Mouse (Mus musculus) MEL (cell line): Measurements from ENCODE around the gene Rps16. TPM values are rescaled to one million over a fixed set of nuclear protein-coding genes. Genes with fewer than 3 reads are reported as not detected.

Experiments used
- DNase-seq: peaks from one replicate; pipeline ENCODE4 v3.0.0; 2011; ENCODE audit warnings: low read depth, low spot score
- H3K27ac ChIP-seq: 2 replicates; pipeline ENCODE4 v1.5.1; 2012; ENCODE audit warnings: low read depth, mild to moderate bottlenecking, control low read depth, low read length, moderate library complexity; ENCODE audit not compliant: control insufficient read depth
- H3K27me3 ChIP-seq, 2 experiments: fragments of 150-350 bp in 1 of 2; sonication (generic) in 1 of 2; 2 replicates each; pipeline ENCODE4 v1.6.1; 2012; ENCODE audit warnings: low read length in 2 of 2, mild to moderate bottlenecking in 2 of 2, improper control_type of control experiment in 1 of 2, moderate library complexity in 1 of 2; ENCODE audit not compliant: insufficient read depth in 2 of 2, control insufficient read depth in 1 of 2
- H3K36me3 ChIP-seq, 2 experiments: 2 replicates each; pipeline ENCODE4 v1.6.1; 2012 to 2014; ENCODE audit warnings: low read length in 2 of 2, improper control_type of control experiment in 1 of 2, inconsistent platforms in 1 of 2, mild to moderate bottlenecking in 1 of 2; ENCODE audit not compliant: insufficient read depth in 2 of 2, control insufficient read depth in 1 of 2
- H3K4me1 ChIP-seq, 2 experiments: fragments of 150-350 bp in 1 of 2; sonication (generic) in 1 of 2; 2 replicates each; pipeline ENCODE4 v1.6.1; 2012; ENCODE audit warnings: low read length in 2 of 2, improper control_type of control experiment in 1 of 2, mild to moderate bottlenecking in 1 of 2; ENCODE audit not compliant: insufficient read depth in 2 of 2, control insufficient read depth in 1 of 2
- H3K4me3 ChIP-seq, 2 experiments: fragments of 150-350 bp in 1 of 2; sonication (generic) in 1 of 2; 2 replicates each; pipeline ENCODE4 v1.5.1; 2012; ENCODE audit warnings: low read depth in 2 of 2, low read length in 2 of 2, mild to moderate bottlenecking in 2 of 2, moderate library complexity in 2 of 2, control low read depth in 1 of 2, improper control_type of control experiment in 1 of 2; ENCODE audit not compliant: control insufficient read depth in 1 of 2, insufficient read depth in 1 of 2
- H3K79me2 ChIP-seq: 2 replicates; pipeline ENCODE4 v1.6.1; 2012; ENCODE audit warnings: mild to moderate bottlenecking, low read length, moderate library complexity; ENCODE audit not compliant: control insufficient read depth, poor library complexity, insufficient read depth
- H3K9ac ChIP-seq: 2 replicates; pipeline ENCODE4 v1.6.1; 2012; ENCODE audit warnings: low read depth, mild to moderate bottlenecking, control low read depth, low read length, moderate library complexity; ENCODE audit not compliant: control insufficient read depth, poor library complexity, severe bottlenecking
- H3K9me3 ChIP-seq: fragments of 150-350 bp; sonication (generic); replicated peaks from 2 replicates; pipeline ENCODE4 v1.6.1; 2012; ENCODE audit warnings: mild to moderate bottlenecking, low read length, improper control_type of control experiment, moderate library complexity; ENCODE audit not compliant: insufficient read depth
- BHLHE40 ChIP-seq: IDR thresholded peaks from 2 replicates; pipeline ENCODE4 v1.6.1; 2012; ENCODE audit warnings: low read depth, mild to moderate bottlenecking, inconsistent platforms, low read length, improper control_type of control experiment, borderline replicate concordance
- CHD2 ChIP-seq: IDR thresholded peaks from 2 replicates; pipeline ENCODE4 v1.6.1; 2011; ENCODE audit warnings: low read length, improper control_type of control experiment
- ELF1 ChIP-seq: IDR thresholded peaks from 2 replicates; pipeline ENCODE4 v1.6.1; 2014; ENCODE audit warnings: low read depth, mild to moderate bottlenecking, inconsistent platforms, low read length, improper control_type of control experiment, moderate library complexity
- ETS1 ChIP-seq: IDR thresholded peaks from 2 replicates; pipeline ENCODE4 v1.6.1; 2012; ENCODE audit warnings: low read depth, mild to moderate bottlenecking, inconsistent platforms, low read length, improper control_type of control experiment, moderate library complexity
- HCFC1 ChIP-seq: IDR thresholded peaks from 2 replicates; pipeline ENCODE4 v1.6.1; 2012; ENCODE audit warnings: low read depth, mild to moderate bottlenecking, inconsistent platforms, low read length, improper control_type of control experiment, moderate library complexity
- KAT2A ChIP-seq: conservative IDR thresholded peaks from 2 replicates; pipeline ENCODE4 v1.6.1; 2012; ENCODE audit warnings: low read depth, low read length, improper control_type of control experiment, inconsistent platforms
- MAX ChIP-seq: IDR thresholded peaks from 2 replicates; pipeline ENCODE4 v1.6.1; 2011; ENCODE audit warnings: low read length, improper control_type of control experiment
- MXI1 ChIP-seq: IDR thresholded peaks from 2 replicates; pipeline ENCODE4 v1.6.1; 2011; ENCODE audit warnings: mild to moderate bottlenecking, low read depth, low read length, improper control_type of control experiment
- MYB ChIP-seq: IDR thresholded peaks from 2 replicates; pipeline ENCODE4 v1.6.1; 2011; ENCODE audit warnings: mild to moderate bottlenecking, low read depth, low read length, improper control_type of control experiment
- NELFE ChIP-seq: IDR thresholded peaks from 2 replicates; pipeline ENCODE4 v1.6.1; 2011; ENCODE audit warnings: low read depth, low read length, improper control_type of control experiment
- NRF1 ChIP-seq: IDR thresholded peaks from 2 replicates; pipeline ENCODE4 v1.6.1; 2014; ENCODE audit warnings: low read depth, mild to moderate bottlenecking, inconsistent platforms, low read length, improper control_type of control experiment, moderate library complexity; ENCODE audit not compliant: poor library complexity, insufficient read depth, severe bottlenecking
- POLR2A ChIP-seq, 2 experiments: IDR thresholded peaks; 2 replicates each; pipeline ENCODE4 v1.6.1; 2011 to 2012; ENCODE audit warnings: low read length in 2 of 2, mild to moderate bottlenecking in 2 of 2, control low read depth in 1 of 2, improper control_type of control experiment in 1 of 2, low read depth in 1 of 2, moderate library complexity in 1 of 2; ENCODE audit not compliant: control insufficient read depth in 1 of 2, insufficient read depth in 1 of 2, poor library complexity in 1 of 2
- POLR2AphosphoS2 ChIP-seq: IDR thresholded peaks from 2 replicates; pipeline ENCODE4 v1.6.1; 2011; ENCODE audit warnings: low read length, improper control_type of control experiment
- SIN3A ChIP-seq: IDR thresholded peaks from 2 replicates; pipeline ENCODE4 v1.6.1; 2012; ENCODE audit warnings: low read length, improper control_type of control experiment, inconsistent platforms
- TAL1 ChIP-seq: IDR thresholded peaks from 2 replicates; pipeline ENCODE4 v1.6.1; 2012; ENCODE audit warnings: mild to moderate bottlenecking, inconsistent platforms, low read length, moderate library complexity, mixed read lengths
- TBP ChIP-seq: IDR thresholded peaks from 2 replicates; pipeline ENCODE4 v1.8.0; 2011; ENCODE audit warnings: low read depth, low read length, improper control_type of control experiment
- UBTF ChIP-seq: IDR thresholded peaks from 2 replicates; pipeline ENCODE4 v1.6.1; 2012; ENCODE audit warnings: low read depth, mild to moderate bottlenecking, inconsistent platforms, low read length, improper control_type of control experiment, moderate library complexity, borderline replicate concordance; ENCODE audit not compliant: insufficient read depth
- ZKSCAN1 ChIP-seq: IDR thresholded peaks from 2 replicates; pipeline ENCODE4 v1.6.1; 2012; ENCODE audit warnings: low read depth, mild to moderate bottlenecking, inconsistent platforms, low read length, improper control_type of control experiment, moderate library complexity
- ZMIZ1 ChIP-seq: IDR thresholded peaks from 2 replicates; pipeline ENCODE4 v1.6.1; 2012; ENCODE audit warnings: low read depth, mild to moderate bottlenecking, inconsistent platforms, low read length, improper control_type of control experiment, moderate library complexity
- ZNF384 ChIP-seq: IDR thresholded peaks from 2 replicates; pipeline ENCODE4 v1.6.1; 2012; ENCODE audit warnings: low read depth, mild to moderate bottlenecking, inconsistent platforms, low read length, improper control_type of control experiment
- polyA plus RNA-seq, 2 experiments: library from polyadenylated mRNA; stranded (reverse) in 1 of 2; unstranded in 1 of 2; fragments of >175 nt in 1 of 2; fragments of >200 nt in 1 of 2; gene quantifications; 2 replicates each; pipeline versions ENCODE4 v1.2.1 to v1.2.4; 2012; ENCODE audit warnings: low replicate concordance in 2 of 2, low read depth in 1 of 2; ENCODE audit not compliant: insufficient read length in 2 of 2, insufficient read depth in 1 of 2, missing spikeins in 1 of 2
- total RNA-seq: library from RNA; depleted of rRNA; stranded (reverse); fragments of 300-350 nt; gene quantifications from 2 replicates; pipeline ENCODE4 v1.2.3, GENCODE M21; 2012

Rps16 gene
- total and polyA plus RNA-seq, 3 experiments, result 1,661 to 2,343 (median 1,740) TPM

- Histone ChIP-seq H3K27ac (peak within 1 kb of the TSS; percentile 64), H3K79me2 (peaks cover 19% of the 10 kb centered on the region), H3K4me3 (peak within 1 kb of the TSS; percentile 88 to 92), H3K27me3 (no peaks in the 10 kb centered on the region), H3K9ac (peak within 1 kb of the TSS; percentile 87), H3K36me3 (peaks cover 3 to 4% of the 10 kb centered on the region in 2 experiments; a peak in 2 of 4 replicates), H3K9me3 (no peaks in the 10 kb centered on the region), H3K4me1 (peaks cover 0 to 4% of the 10 kb centered on the region in 2 experiments; a peak in 1 of 4 replicates)
- DNase-seq, result peak; percentile 99
- TF ChIP-seq UBTF (no peak), MXI1 (peak; percentile 12; the same call in 1 of the 2 replicates), POLR2AphosphoS2 (peak; percentile 73; the same call in 1 of the 2 replicates), BHLHE40 (no peak), SIN3A (peak; percentile 67; the same call in 1 of the 2 replicates), MAX (peak; percentile 25), NRF1 (0 out of 2 replicates have a peak, but pooled peaks have one; percentile 14), ETS1 (0 out of 2 replicates have a peak, but pooled peaks have one; percentile 27), TAL1 (no peak), POLR2A (IDR thresholded peaks at IDR 0.05; ENCODE audit: control insufficient read depth in 1 of 2, insufficient read depth in 1 of 2, low read depth in 1 of 2, low read length in 2 of 2, poor library complexity in 1 of 2) (peak; percentile 91 to 96), CHD2 (peak; percentile 75), TBP (peak; percentile 93), ZMIZ1 (peak; percentile 90), NELFE (peak; percentile 95), KAT2A (peak; percentile 63), ELF1 (peak; percentile 45; the same call in 1 of the 2 replicates), MYB (no peak), HCFC1 (peak; percentile 83)
These were observed 42.2 kb downstream of the Rps16 start, which contains the start of the genes Med29 and Paf1 for GRCm38 (mm10) chr7:28392429-28393271. Gene Med29 (minus strand): TSS chr7:28392708. Gene Paf1 (plus strand): TSS chr7:28392951.

DNA sequence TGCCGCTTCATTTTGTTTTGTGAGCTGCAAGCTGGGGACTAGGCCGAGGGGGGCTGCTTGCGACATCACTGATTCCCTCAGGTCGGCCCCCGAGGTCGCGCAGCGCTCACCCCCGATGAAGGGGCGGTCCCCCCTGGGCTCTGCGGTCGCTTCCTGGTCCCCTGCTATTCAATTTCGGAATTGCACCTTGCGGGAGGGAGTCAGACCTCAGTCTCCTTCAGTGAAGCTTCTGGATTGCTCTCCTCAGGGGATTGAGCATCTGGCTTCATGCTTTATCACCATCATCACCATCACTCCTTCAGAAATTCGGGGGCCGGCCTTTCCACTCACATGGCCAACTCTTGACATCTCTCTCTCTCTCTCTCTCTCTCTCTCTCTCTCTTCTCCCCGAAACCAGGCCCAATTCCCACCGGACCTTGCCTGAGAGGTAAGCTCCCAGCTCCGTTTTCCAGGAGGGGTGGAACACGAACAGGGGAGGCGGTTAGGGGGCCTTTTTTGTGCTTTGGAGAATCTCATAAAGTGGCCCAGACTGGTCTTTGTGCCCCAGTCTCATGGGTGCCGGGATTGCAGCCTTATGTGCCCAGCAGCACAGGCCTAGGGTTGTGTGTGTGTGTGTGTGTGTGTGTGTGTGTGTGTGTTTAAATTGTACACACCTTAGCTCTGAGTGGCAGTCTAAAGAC lies 43.0 kb downstream of the Rps16 start:
- H3K9ac ChIP-seq, result peak overlapping the region; percentile 87
- H3K4me3 ChIP-seq, result peak overlapping the region; percentile 82 to 92
- H3K27ac ChIP-seq, result no peak overlapping the region
- H3K79me2 ChIP-seq, result peaks cover 19% of the 10 kb centered on the region
- DNase-seq, result peak; percentile 14
- peaks cover 0 to 4% of the 10 kb centered on the region in 2 experiments; a peak in 1 of 4 replicates for H3K4me1 ChIP-seq
- H3K9me3 ChIP-seq, result no peaks in the 10 kb centered on the region
- H3K27me3 ChIP-seq, result no peaks in the 10 kb centered on the region
- 0 out of 2 replicates have a peak, but pooled peaks have one; percentile 11 for TF ChIP-seq SIN3A
- peak in 1 of 2 experiments; percentile 15; a peak in 1 of 4 replicates for TF ChIP-seq POLR2A (IDR thresholded peaks at IDR 0.05; ENCODE audit: control insufficient read depth in 1 of 2, insufficient read depth in 1 of 2, low read depth in 1 of 2, low read length in 2 of 2, poor library complexity in 1 of 2)
- TF ChIP-seq ZKSCAN1, result no peak
- no peak for TF ChIP-seq ZNF384
- TF ChIP-seq, all 39 proteins: peak for 2
- H3K36me3 ChIP-seq, result peaks cover 3 to 4% of the 10 kb centered on the region in 2 experiments; a peak in 2 of 4 replicates
